Mouse (Mus musculus) testis, adult 2 months (tissue): Measurements from ENCODE around the gene Ppfibp1. TPM values are rescaled to one million over a fixed set of nuclear protein-coding genes. Genes with fewer than 3 reads are reported as not detected.
A peak's percentile ranks its signal among the peaks of the same experiment; 100 is the strongest.

ENCODE experiments used
- H3K27ac ChIP-seq: fragments of 200-500 bp; 2 replicates; pipeline ENCODE4 v1.5.1; 2012; ENCODE audit warnings: low read depth, low read length; ENCODE audit not compliant: control insufficient read depth, insufficient read depth
- H3K27me3 ChIP-seq: fragments of 200-500 bp; 2 replicates; pipeline ENCODE4 v1.6.1; 2012; ENCODE audit warnings: mild to moderate bottlenecking, low read length, moderate library complexity; ENCODE audit not compliant: control insufficient read depth, insufficient read depth
- H3K36me3 ChIP-seq: fragments of 200-500 bp; 2 replicates; pipeline ENCODE4 v1.6.1; 2012; ENCODE audit warnings: mild to moderate bottlenecking, low read length; ENCODE audit not compliant: control insufficient read depth, insufficient read depth
- H3K4me1 ChIP-seq: fragments of 200-500 bp; 2 replicates; pipeline ENCODE4 v1.6.1; 2012; ENCODE audit warnings: low read length; ENCODE audit not compliant: control insufficient read depth, insufficient read depth
- H3K4me3 ChIP-seq: fragments of 200-500 bp; 2 replicates; pipeline ENCODE4 v1.5.1; 2012; ENCODE audit warnings: low read depth, mild to moderate bottlenecking, low read length, moderate library complexity, mixed read lengths; ENCODE audit not compliant: control insufficient read depth
- CTCF ChIP-seq: fragments of 200-500 bp; IDR thresholded peaks from 2 replicates; pipeline ENCODE4 v1.5.1; 2012; ENCODE audit warnings: low read depth, mild to moderate bottlenecking, inconsistent platforms, low read length, moderate library complexity; ENCODE audit not compliant: control insufficient read depth, insufficient read depth, insufficient replicate concordance
- POLR2A ChIP-seq: fragments of 200-500 bp; IDR thresholded peaks from 2 replicates; pipeline ENCODE4 v1.6.1; 2012; ENCODE audit warnings: low read depth, mild to moderate bottlenecking, inconsistent platforms, low read length, moderate library complexity; ENCODE audit not compliant: control insufficient read depth
- polyA plus RNA-seq: library from polyadenylated mRNA; depleted of rRNA; stranded (reverse); fragments of >200 nt; gene quantifications from 2 replicates; pipeline ENCODE4 v1.2.3, GENCODE M21; 2012

Ppfibp1 gene
- polyA plus RNA-seq, 1 experiment, result 10.9 TPM

GRCm38 (mm10) chr6:147013546-147013945 is 125.3 kb downstream of the Ppfibp1 start:
- Histone ChIP-seq H3K27me3 (no peaks in the 10 kb centered on the region), H3K4me1 (no peaks in the 10 kb centered on the region), H3K36me3 (no peaks in the 10 kb centered on the region), H3K27ac (no peak overlapping the region), H3K4me3 (no peak overlapping the region)
- no peak for TF ChIP-seq CTCF
- no peak for TF ChIP-seq POLR2A

- H3K27ac ChIP-seq, result no peak overlapping the region
- H3K4me1 ChIP-seq, result no peaks in the 10 kb centered on the region
- TF ChIP-seq POLR2A, result no peak
- TF ChIP-seq CTCF, result no peak
- H3K27me3 ChIP-seq, result no peaks in the 10 kb centered on the region
- H3K4me3 ChIP-seq, result no peak overlapping the region
- no peaks in the 10 kb centered on the region; the same call in 1 of the 2 replicates for H3K36me3 ChIP-seq
These were observed 129.6 kb downstream of the Ppfibp1 start for GRCm38 (mm10) chr6:147017906-147018305.

DNA sequence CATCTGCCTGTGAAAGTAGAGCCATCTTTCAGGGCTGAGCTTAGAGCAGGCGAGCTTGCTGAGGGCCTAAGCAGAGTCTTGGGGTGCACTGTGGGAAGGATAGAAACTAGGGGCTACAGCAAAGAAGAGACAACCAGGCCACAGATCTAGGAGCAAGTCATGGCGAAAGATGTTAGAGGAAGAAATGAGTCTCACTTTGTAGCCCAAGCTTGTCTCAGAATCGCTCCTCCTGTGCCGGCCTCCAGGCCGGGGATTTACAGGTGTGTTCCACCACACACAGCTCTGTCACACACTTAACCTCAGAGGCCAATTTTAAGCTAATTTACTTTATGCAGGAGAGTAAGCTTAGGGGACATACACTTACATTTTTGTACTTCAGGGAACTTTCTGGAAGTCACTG is 130.1 kb downstream of the Ppfibp1 start:
- TF ChIP-seq CTCF (no peak), POLR2A (no peak)
- H3K27me3 ChIP-seq, result no peaks in the 10 kb centered on the region
- no peak overlapping the region for H3K27ac ChIP-seq
- no peaks in the 10 kb centered on the region for H3K4me1 ChIP-seq
- H3K36me3 ChIP-seq, result no peaks in the 10 kb centered on the region; the same call in 1 of the 2 replicates
- H3K4me3 ChIP-seq, result no peak overlapping the region

DNA sequence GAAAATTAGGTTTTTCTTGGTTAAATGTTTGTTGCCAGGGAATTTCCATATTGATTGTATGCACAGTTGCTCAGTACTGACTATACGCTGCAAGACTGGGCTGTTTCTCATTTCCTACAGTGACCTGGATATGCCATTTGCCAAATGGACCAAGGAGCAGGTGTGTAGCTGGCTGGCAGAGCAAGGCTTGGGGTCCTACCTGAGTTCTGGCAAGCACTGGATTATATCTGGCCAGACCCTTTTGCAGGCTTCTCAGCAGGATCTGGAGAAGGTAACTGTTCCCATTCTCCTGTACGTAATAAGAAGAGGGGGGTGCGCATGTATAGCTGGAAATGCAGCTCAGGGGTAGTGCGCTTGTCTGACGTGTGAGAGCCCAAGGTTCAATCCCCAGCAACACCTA is 132.9 kb downstream of the Ppfibp1 start:
- Histone ChIP-seq H3K4me3 (no peak overlapping the region), H3K36me3 (no peaks in the 10 kb centered on the region; the same call in 1 of the 2 replicates), H3K4me1 (no peaks in the 10 kb centered on the region), H3K27ac (no peak overlapping the region), H3K27me3 (no peaks in the 10 kb centered on the region)
- TF ChIP-seq CTCF, result no peak
- TF ChIP-seq POLR2A, result no peak

DNA sequence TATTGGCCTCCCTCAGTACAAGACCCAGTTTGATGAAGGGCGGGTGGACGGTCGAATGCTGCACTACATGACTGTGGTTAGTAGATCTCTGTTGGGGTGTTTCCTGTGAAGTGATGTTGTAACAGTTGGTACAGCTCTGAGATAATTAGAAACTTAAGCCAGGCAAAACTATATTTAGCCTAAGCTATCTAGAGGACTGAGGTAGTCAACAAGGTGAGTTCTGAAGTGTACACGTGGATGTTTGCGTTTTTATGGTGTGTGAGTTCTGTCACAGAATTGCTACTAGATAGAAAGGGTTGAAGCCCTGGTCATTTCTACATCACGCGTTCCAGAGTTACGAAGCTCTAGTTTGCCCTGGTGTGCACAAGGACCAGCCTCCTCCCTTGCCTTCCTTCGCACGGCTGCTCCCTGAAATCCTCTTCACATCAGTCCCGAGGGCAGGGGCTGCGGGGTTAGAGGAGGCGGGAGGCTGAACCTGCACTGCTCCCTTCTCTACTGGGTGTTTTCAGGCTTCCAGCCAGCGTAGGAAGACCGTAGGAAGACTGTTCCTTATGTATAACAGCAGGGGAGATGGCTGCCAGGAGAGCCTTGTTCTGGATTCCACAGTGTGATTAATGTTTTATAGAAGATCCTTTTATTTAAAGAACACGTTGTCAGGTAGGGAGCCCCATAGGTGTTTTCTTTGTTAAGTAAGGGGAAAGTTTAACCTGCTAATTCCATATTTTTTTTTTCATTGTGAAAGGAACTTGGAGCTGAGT is 134.3 kb downstream of the Ppfibp1 start:
- no peaks in the 10 kb centered on the region; the same call in 1 of the 2 replicates for H3K4me1 ChIP-seq
- H3K27ac ChIP-seq, result peak overlapping the region; percentile 61
- TF ChIP-seq POLR2A (no peak), CTCF (no peak)
- no peak overlapping the region for H3K4me3 ChIP-seq
- H3K36me3 ChIP-seq, result no peaks in the 10 kb centered on the region; the same call in 1 of the 2 replicates
- H3K27me3 ChIP-seq, result no peaks in the 10 kb centered on the region

- TF ChIP-seq CTCF, result no peak
- no peak for TF ChIP-seq POLR2A
- H3K4me1 ChIP-seq, result no peaks in the 10 kb centered on the region; the same call in 1 of the 2 replicates
- no peaks in the 10 kb centered on the region; the same call in 1 of the 2 replicates for H3K36me3 ChIP-seq
- no peak overlapping the region for H3K4me3 ChIP-seq
- no peaks in the 10 kb centered on the region for H3K27me3 ChIP-seq
- H3K27ac ChIP-seq, result 0 out of 2 replicates have a peak overlapping the region, but pooled peaks have one; percentile 13
These were observed 134.8 kb downstream of the Ppfibp1 start for GRCm38 (mm10) chr6:147023133-147023395.

- TF ChIP-seq CTCF (no peak), POLR2A (no peak)
- Histone ChIP-seq H3K27me3 (no peaks in the 10 kb centered on the region), H3K4me1 (no peaks in the 10 kb centered on the region; the same call in 1 of the 2 replicates), H3K4me3 (no peak overlapping the region), H3K36me3 (no peaks in the 10 kb centered on the region; the same call in 1 of the 2 replicates), H3K27ac (no peak overlapping the region)
These were observed 135.3 kb downstream of the Ppfibp1 start for GRCm38 (mm10) chr6:147023568-147023967.

DNA sequence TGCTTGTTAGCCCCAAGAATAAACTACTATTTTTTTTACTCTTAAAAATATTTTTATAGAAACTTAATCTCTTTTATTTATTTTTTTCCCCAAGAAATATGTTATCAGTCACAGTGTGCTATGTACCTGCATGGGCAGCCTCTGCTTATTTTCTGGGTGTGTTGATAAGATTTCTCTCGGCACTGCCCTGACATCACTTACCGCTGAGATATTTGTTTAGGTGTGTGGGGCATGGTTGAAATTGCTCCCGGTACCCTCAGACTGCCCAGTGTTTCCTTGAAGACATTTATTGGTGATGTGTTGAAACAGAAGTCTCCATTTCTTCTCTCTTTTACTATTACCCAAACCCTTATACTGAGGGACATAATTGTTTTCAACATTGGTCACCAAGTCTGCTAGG is 136.5 kb downstream of the Ppfibp1 start:
- no peak overlapping the region for H3K27ac ChIP-seq
- H3K4me1 ChIP-seq, result no peaks in the 10 kb centered on the region; the same call in 1 of the 2 replicates
- TF ChIP-seq POLR2A, result no peak
- no peak for TF ChIP-seq CTCF
- no peaks in the 10 kb centered on the region for H3K27me3 ChIP-seq
- H3K36me3 ChIP-seq, result no peaks in the 10 kb centered on the region; the same call in 1 of the 2 replicates
- H3K4me3 ChIP-seq, result no peak overlapping the region
